Mouse (Mus musculus) intestine, embryonic 15.5 days (tissue): ENCODE measurements at regions not wholly inside any gene's neighbourhood (a gene's known extent, or its start where the extent isn't known, plus 50 kb on each side); places are given as distances from the start of the nearest gene placed in this dataset.

Experiments
- ATAC-seq: fragments of 200-750 bp; cut with Nextera tagmentation; 2 replicates; pipeline ENCODE4 v1.8.0; 2017; ENCODE audit warnings: moderate TSS enrichment, moderate library complexity
- H3K27ac ChIP-seq: fragments of 300-500 bp; sonication (generic); 2 replicates; pipeline ENCODE4 v1.5.1; 2015; ENCODE audit warnings: mild to moderate bottlenecking, inconsistent platforms
- H3K27me3 ChIP-seq: fragments of 300-500 bp; sonication (generic); replicated peaks from 2 replicates; pipeline ENCODE4 v1.6.1; 2015; ENCODE audit warnings: inconsistent platforms
- H3K36me3 ChIP-seq: fragments of 300-500 bp; sonication (generic); 2 replicates; pipeline ENCODE4 v1.6.1; 2015; ENCODE audit warnings: inconsistent platforms
- H3K4me1 ChIP-seq: fragments of 300-500 bp; sonication (generic); replicated peaks from 2 replicates; pipeline ENCODE4 v1.6.1; 2015; ENCODE audit warnings: inconsistent platforms
- H3K4me2 ChIP-seq: fragments of 300-500 bp; sonication (generic); replicated peaks from 2 replicates; pipeline ENCODE4 v1.6.1; 2015; ENCODE audit warnings: mild to moderate bottlenecking, inconsistent platforms
- H3K4me3 ChIP-seq: fragments of 300-500 bp; sonication (generic); replicated peaks from 2 replicates; pipeline ENCODE4 v1.5.1; 2015; ENCODE audit warnings: inconsistent platforms
- H3K9ac ChIP-seq: fragments of 300-500 bp; sonication (generic); 2 replicates; pipeline ENCODE4 v1.6.1; 2015; ENCODE audit warnings: inconsistent platforms
- H3K9me3 ChIP-seq: fragments of 300-500 bp; sonication (generic); 2 replicates; pipeline ENCODE4 v1.6.1; 2016; ENCODE audit warnings: inconsistent platforms
- WGBS: fragments of 180-500 bp; shearing (Covaris S2); methylation state at CpG from one replicate; pipeline ENCODE4 v1.1.7; 2015; 5-methylcytosine and 5-hydroxymethylcytosine counted together

GRCm38 (mm10) chr1:128837361-128837760, 245.3 kb upstream of the Cxcr4 start:
- H3K4me2 ChIP-seq: no peak overlapping the region
- ATAC-seq: no peak
- WGBS: 87% methylated on average over 4 of the region's 4 CpGs
- H3K4me3 ChIP-seq: no peak overlapping the region
- no peaks in the 10 kb centered on the region for H3K27me3 ChIP-seq
- H3K4me1 ChIP-seq: no peaks in the 10 kb centered on the region
- no peak overlapping the region for H3K9ac ChIP-seq
- H3K9me3 ChIP-seq: no peaks in the 10 kb centered on the region
- no peak overlapping the region for H3K27ac ChIP-seq
- no peaks in the 10 kb centered on the region for H3K36me3 ChIP-seq

GRCm38 (mm10) chr1:128835510-128835909, 243.4 kb upstream of the Cxcr4 start:
- WGBS: 82% methylated on average over 8 of the region's 8 CpGs
- Histone ChIP-seq H3K27me3 (no peaks in the 10 kb centered on the region), H3K4me2 (no peak overlapping the region), H3K9me3 (no peaks in the 10 kb centered on the region), H3K27ac (no peak overlapping the region), H3K4me1 (no peaks in the 10 kb centered on the region; the same call in 1 of the 2 replicates), H3K4me3 (no peak overlapping the region), H3K36me3 (no peaks in the 10 kb centered on the region), H3K9ac (no peak overlapping the region)
- ATAC-seq: no peak

- H3K9me3 ChIP-seq: no peaks in the 10 kb centered on the region
- H3K36me3 ChIP-seq: no peaks in the 10 kb centered on the region
- H3K4me1 ChIP-seq: no peaks in the 10 kb centered on the region; the same call in 1 of the 2 replicates
- no peak for ATAC-seq
- H3K27ac ChIP-seq: no peak overlapping the region
- H3K4me3 ChIP-seq: no peak overlapping the region
- H3K4me2 ChIP-seq: no peak overlapping the region
- H3K27me3 ChIP-seq: no peaks in the 10 kb centered on the region
- WGBS: 55% methylated on average over 11 of the region's 11 CpGs
- no peak overlapping the region for H3K9ac ChIP-seq
These were observed 241.1 kb upstream of the Cxcr4 start for GRCm38 (mm10) chr1:128833096-128833715.

GRCm38 (mm10) chr1:128832201-128832883, 240.2 kb upstream of the Cxcr4 start:
- peak; percentile 81 for ATAC-seq
- H3K27ac ChIP-seq: no peak overlapping the region
- H3K36me3 ChIP-seq: no peaks in the 10 kb centered on the region
- no peaks in the 10 kb centered on the region for H3K27me3 ChIP-seq
- H3K4me2 ChIP-seq: peak overlapping the region; percentile 55
- 15% methylated on average over 18 of the region's 18 CpGs for WGBS
- no peak overlapping the region; the same call in 1 of the 2 replicates for H3K9ac ChIP-seq
- H3K9me3 ChIP-seq: no peaks in the 10 kb centered on the region
- no peaks in the 10 kb centered on the region; the same call in 1 of the 2 replicates for H3K4me1 ChIP-seq
- peak overlapping the region; percentile 25 for H3K4me3 ChIP-seq

GRCm38 (mm10) chr1:128830671-128831240, 238.7 kb upstream of the Cxcr4 start:
- no peak overlapping the region for H3K27ac ChIP-seq
- H3K9ac ChIP-seq: no peak overlapping the region
- no peak for ATAC-seq
- 83% methylated on average over 8 of the region's 8 CpGs for WGBS
- no peaks in the 10 kb centered on the region for H3K27me3 ChIP-seq
- H3K4me2 ChIP-seq: no peak overlapping the region
- H3K4me1 ChIP-seq: no peaks in the 10 kb centered on the region; the same call in 1 of the 2 replicates
- no peaks in the 10 kb centered on the region for H3K36me3 ChIP-seq
- no peaks in the 10 kb centered on the region for H3K9me3 ChIP-seq
- no peak overlapping the region for H3K4me3 ChIP-seq

- no peak for ATAC-seq
- 39% methylated on average over 2 of the region's 2 CpGs for WGBS
- Histone ChIP-seq H3K9me3 (no peaks in the 10 kb centered on the region), H3K36me3 (no peaks in the 10 kb centered on the region), H3K27ac (no peak overlapping the region), H3K9ac (no peak overlapping the region), H3K4me1 (no peaks in the 10 kb centered on the region; the same call in 1 of the 2 replicates), H3K4me3 (no peak overlapping the region), H3K4me2 (no peak overlapping the region), H3K27me3 (no peaks in the 10 kb centered on the region)
These were observed 237.4 kb upstream of the Cxcr4 start for GRCm38 (mm10) chr1:128829536-128829935.

GRCm38 (mm10) chr1:128826419-128826818, 234.3 kb upstream of the Cxcr4 start:
- Histone ChIP-seq H3K9ac (no peak overlapping the region), H3K27me3 (no peaks in the 10 kb centered on the region), H3K4me2 (no peak overlapping the region), H3K4me3 (no peak overlapping the region), H3K9me3 (no peaks in the 10 kb centered on the region), H3K36me3 (no peaks in the 10 kb centered on the region), H3K4me1 (no peaks in the 10 kb centered on the region), H3K27ac (no peak overlapping the region)
- WGBS: 87% methylated on average over 11 of the region's 11 CpGs
- no peak for ATAC-seq

- no peaks in the 10 kb centered on the region for H3K4me1 ChIP-seq
- WGBS: 64% methylated on average over 11 of the region's 11 CpGs
- ATAC-seq: no peak
These were observed 233.0 kb upstream of the Cxcr4 start for GRCm38 (mm10) chr1:128824916-128825683.

GRCm38 (mm10) chr1:128824235-128824634, 232.1 kb upstream of the Cxcr4 start:
- 5% methylated on average over 8 of the region's 8 CpGs for WGBS
- Histone ChIP-seq H3K27me3 (no peaks in the 10 kb centered on the region), H3K9ac (no peak overlapping the region), H3K4me1 (no peaks in the 10 kb centered on the region), H3K36me3 (no peaks in the 10 kb centered on the region), H3K4me3 (no peak overlapping the region), H3K27ac (no peak overlapping the region), H3K9me3 (no peaks in the 10 kb centered on the region; the same call in 1 of the 2 replicates), H3K4me2 (no peak overlapping the region)
- peak; percentile 77 for ATAC-seq

More at GRCm38 (mm10) chr1:128824916-128825683, 233.0 kb upstream of the Cxcr4 start:
- H3K9ac ChIP-seq: no peak overlapping the region
- H3K36me3 ChIP-seq: no peaks in the 10 kb centered on the region
- no peaks in the 10 kb centered on the region; the same call in 1 of the 2 replicates for H3K9me3 ChIP-seq
- H3K27ac ChIP-seq: no peak overlapping the region
- no peak overlapping the region for H3K4me2 ChIP-seq
- no peak overlapping the region for H3K4me3 ChIP-seq
- H3K27me3 ChIP-seq: no peaks in the 10 kb centered on the region

- H3K4me3 ChIP-seq: no peak overlapping the region
- no peaks in the 10 kb centered on the region for H3K27me3 ChIP-seq
- ATAC-seq: no peak
- no peak overlapping the region for H3K4me2 ChIP-seq
- WGBS: 57% methylated on average over 6 of the region's 6 CpGs
- no peak overlapping the region for H3K27ac ChIP-seq
- no peak overlapping the region for H3K9ac ChIP-seq
- H3K4me1 ChIP-seq: no peaks in the 10 kb centered on the region
- no peaks in the 10 kb centered on the region for H3K36me3 ChIP-seq
- H3K9me3 ChIP-seq: no peaks in the 10 kb centered on the region; the same call in 1 of the 2 replicates
These were observed 229.9 kb upstream of the Cxcr4 start for GRCm38 (mm10) chr1:128821991-128822390.

GRCm38 (mm10) chr1:128820527-128820926, 228.4 kb upstream of the Cxcr4 start:
- Histone ChIP-seq H3K9me3 (no peaks in the 10 kb centered on the region; the same call in 1 of the 2 replicates), H3K27ac (no peak overlapping the region), H3K9ac (no peak overlapping the region), H3K4me2 (no peak overlapping the region), H3K4me3 (no peak overlapping the region), H3K36me3 (no peaks in the 10 kb centered on the region), H3K4me1 (no peaks in the 10 kb centered on the region), H3K27me3 (no peaks in the 10 kb centered on the region)
- ATAC-seq: no peak
- WGBS: 88% methylated on average over 1 of the region's 1 CpGs

GRCm38 (mm10) chr1:128819611-128820010, 227.5 kb upstream of the Cxcr4 start:
- WGBS: 93% methylated on average over 6 of the region's 6 CpGs
- no peak for ATAC-seq
- Histone ChIP-seq H3K4me2 (no peak overlapping the region), H3K9me3 (no peaks in the 10 kb centered on the region; the same call in 1 of the 2 replicates), H3K4me1 (no peaks in the 10 kb centered on the region), H3K4me3 (no peak overlapping the region), H3K27ac (no peak overlapping the region), H3K27me3 (no peaks in the 10 kb centered on the region), H3K36me3 (no peaks in the 10 kb centered on the region), H3K9ac (no peak overlapping the region)
